Mouse (Mus musculus): Measurements from ENCODE around the gene Map6. TPM values are rescaled to one million over a fixed set of nuclear protein-coding genes. Genes with fewer than 3 reads are reported as not detected.

Gene Map6
- polyA plus RNA-seq, 1 experiment from 2014 or later: 1.1 TPM

DNA sequence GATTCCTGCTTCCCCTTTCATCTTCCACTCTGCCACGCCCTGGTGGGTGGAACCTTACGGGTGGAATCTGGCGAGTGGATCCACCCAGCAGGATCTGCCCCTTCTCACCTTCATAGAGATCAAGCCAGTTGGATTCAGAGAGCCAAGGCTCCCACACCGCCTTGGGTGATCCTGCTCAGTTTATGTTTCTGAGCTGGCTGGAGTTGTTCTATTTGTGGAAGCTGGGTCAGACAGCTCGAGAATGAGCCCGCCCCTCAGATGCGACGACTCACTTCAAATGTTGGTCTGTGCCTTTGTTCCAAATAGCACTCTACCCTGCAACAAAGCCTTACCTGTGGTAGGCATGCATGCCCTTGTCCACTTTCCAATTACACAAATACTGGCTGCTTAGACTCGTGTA is 4.4 kb downstream of the Map6 start:
- no peak for ATAC-seq (ENCODE audit: low FRiP score, low TSS enrichment)
- peaks cover 43% of the 10 kb centered on the region for H3K27me3 ChIP-seq (ENCODE audit: control insufficient read depth, insufficient read depth, low read length)
- 55% methylated on average over 9 of the region's 9 CpGs for WGBS
- H3K9ac ChIP-seq (ENCODE audit: low read depth, low read length): no peak overlapping the region
- H3K27ac ChIP-seq (ENCODE audit: low read depth, low read length): no peak overlapping the region
- no peaks in the 10 kb centered on the region for H3K9me3 ChIP-seq (ENCODE audit: control insufficient read depth, low read length)
- no peak overlapping the region for H3K4me3 ChIP-seq (ENCODE audit: low read length)
- H3K36me3 ChIP-seq (ENCODE audit: control insufficient read depth, insufficient read depth, low read length): no peaks in the 10 kb centered on the region
- peaks cover 12% of the 10 kb centered on the region for H3K4me1 ChIP-seq (ENCODE audit: control insufficient read depth, insufficient read depth, low read length)
- no peak overlapping the region for H3K4me2 ChIP-seq (replicated peaks; ENCODE audit: low read depth, low read length)

DNA sequence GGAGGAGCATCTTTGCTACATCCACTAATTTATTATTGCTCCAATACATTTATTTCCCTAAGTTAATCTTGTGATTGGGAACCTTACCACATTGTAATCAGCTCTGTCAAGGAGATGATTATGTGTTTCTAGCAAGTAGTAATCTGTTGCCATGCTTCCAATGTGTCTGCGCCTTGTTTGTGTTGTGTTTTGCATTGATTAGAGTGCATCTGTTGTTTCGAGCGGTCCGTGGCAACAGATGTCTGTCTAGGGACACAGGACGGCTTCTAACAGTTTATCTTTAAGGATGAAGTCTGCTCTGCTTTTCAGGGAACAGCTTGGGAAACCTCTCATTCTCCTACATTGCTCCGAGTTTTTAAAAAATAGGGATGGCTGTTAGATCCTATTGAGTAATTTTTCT is 7.9 kb downstream of the Map6 start:
- Histone ChIP-seq H3K27ac (ENCODE audit: low read depth, low read length) (no peak overlapping the region), H3K4me3 (ENCODE audit: low read length) (no peak overlapping the region), H3K9me3 (ENCODE audit: control insufficient read depth, low read length) (no peaks in the 10 kb centered on the region), H3K9ac (ENCODE audit: low read depth, low read length) (no peak overlapping the region), H3K4me2 (replicated peaks; ENCODE audit: low read depth, low read length) (no peak overlapping the region), H3K4me1 (ENCODE audit: control insufficient read depth, insufficient read depth, low read length) (no peaks in the 10 kb centered on the region), H3K36me3 (ENCODE audit: control insufficient read depth, insufficient read depth, low read length) (no peaks in the 10 kb centered on the region), H3K27me3 (ENCODE audit: control insufficient read depth, insufficient read depth, low read length) (peaks cover 8% of the 10 kb centered on the region)
- 79% methylated on average over 6 of the region's 6 CpGs for WGBS
- ATAC-seq (ENCODE audit: low FRiP score, low TSS enrichment): no peak

DNA sequence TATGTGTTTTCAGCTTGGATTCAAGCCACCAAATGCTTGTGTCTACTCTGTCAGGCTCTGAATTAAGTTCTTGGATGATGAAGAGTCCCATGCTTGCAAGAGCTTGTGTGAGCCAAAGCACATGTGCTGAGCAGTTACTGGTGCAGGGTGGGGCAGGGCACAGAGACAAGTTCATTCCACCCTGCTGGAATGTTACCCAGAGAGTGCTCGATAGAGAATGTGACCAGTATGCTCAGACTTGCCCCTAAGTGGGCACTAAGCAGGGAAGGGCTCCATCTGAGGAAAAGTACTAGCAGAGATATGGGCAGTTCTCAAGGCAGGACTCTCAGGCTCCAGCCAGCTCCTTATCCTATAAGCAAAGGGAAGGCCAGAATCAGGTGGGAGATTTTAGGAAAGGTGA is 9.4 kb downstream of the Map6 start:
- H3K9ac ChIP-seq (ENCODE audit: low read depth, low read length): no peak overlapping the region
- no peaks in the 10 kb centered on the region for H3K9me3 ChIP-seq (ENCODE audit: control insufficient read depth, low read length)
- 74% methylated on average over 1 of the region's 1 CpGs for WGBS
- no peak for ATAC-seq (ENCODE audit: low FRiP score, low TSS enrichment)
- H3K36me3 ChIP-seq (ENCODE audit: control insufficient read depth, insufficient read depth, low read length): no peaks in the 10 kb centered on the region
- H3K27me3 ChIP-seq (ENCODE audit: control insufficient read depth, insufficient read depth, low read length): no peaks in the 10 kb centered on the region
- H3K4me2 ChIP-seq (replicated peaks; ENCODE audit: low read depth, low read length): no peak overlapping the region
- no peak overlapping the region for H3K4me3 ChIP-seq (ENCODE audit: low read length)
- no peak overlapping the region for H3K27ac ChIP-seq (ENCODE audit: low read depth, low read length)
- H3K4me1 ChIP-seq (ENCODE audit: control insufficient read depth, insufficient read depth, low read length): no peaks in the 10 kb centered on the region

DNA sequence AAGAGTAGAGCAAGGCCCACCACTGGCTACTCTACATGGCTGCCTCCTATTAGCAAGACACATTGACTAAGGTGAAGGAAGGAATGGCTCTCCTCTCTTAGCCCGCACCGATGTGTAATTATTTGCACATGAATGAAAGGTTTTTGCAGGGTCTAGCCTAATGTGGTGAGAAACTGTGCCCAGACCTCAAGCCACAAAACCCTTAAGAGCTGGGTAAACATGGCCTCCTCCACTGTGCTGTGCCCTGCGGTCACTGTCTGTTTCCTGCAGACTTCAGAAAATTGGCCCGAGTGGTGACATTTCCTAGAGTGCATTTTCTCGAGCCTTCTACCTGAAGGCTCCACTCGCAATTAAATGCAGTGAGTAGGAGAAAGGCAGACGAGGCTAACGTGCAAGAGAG is 11.1 kb downstream of the Map6 start:
- 91% methylated on average over 8 of the region's 8 CpGs for WGBS
- H3K4me3 ChIP-seq (ENCODE audit: low read length): no peak overlapping the region
- no peaks in the 10 kb centered on the region for H3K36me3 ChIP-seq (ENCODE audit: control insufficient read depth, insufficient read depth, low read length)
- no peaks in the 10 kb centered on the region for H3K27me3 ChIP-seq (ENCODE audit: control insufficient read depth, insufficient read depth, low read length)
- no peaks in the 10 kb centered on the region for H3K9me3 ChIP-seq (ENCODE audit: control insufficient read depth, low read length)
- no peak overlapping the region for H3K4me2 ChIP-seq (replicated peaks; ENCODE audit: low read depth, low read length)
- H3K27ac ChIP-seq (ENCODE audit: low read depth, low read length): no peak overlapping the region
- H3K4me1 ChIP-seq (ENCODE audit: control insufficient read depth, insufficient read depth, low read length): no peaks in the 10 kb centered on the region
- no peak for ATAC-seq (ENCODE audit: low FRiP score, low TSS enrichment)
- no peak overlapping the region for H3K9ac ChIP-seq (ENCODE audit: low read depth, low read length)

DNA sequence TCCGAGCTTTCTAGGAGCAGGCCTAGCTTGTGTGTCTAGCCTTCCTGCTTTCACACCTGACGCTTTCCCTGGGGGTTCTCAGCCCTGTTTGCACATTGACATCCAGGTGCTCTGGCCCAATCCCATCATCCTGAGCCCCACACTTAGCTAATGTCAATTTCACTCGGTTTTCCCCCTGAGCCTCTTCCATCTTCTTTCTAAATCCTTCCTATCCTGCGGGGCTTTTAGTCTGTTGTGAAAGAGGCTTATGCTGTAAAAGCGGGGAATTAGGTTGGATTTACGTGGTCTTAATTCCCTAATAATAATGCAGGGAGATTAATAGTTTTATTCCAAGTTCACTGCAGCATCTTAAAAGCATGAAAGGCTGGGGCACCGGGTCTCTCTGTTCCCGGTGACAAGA is 12.3 kb downstream of the Map6 start:
- ATAC-seq (ENCODE audit: low FRiP score, low TSS enrichment): no peak
- Histone ChIP-seq H3K27ac (ENCODE audit: low read depth, low read length) (no peak overlapping the region), H3K9me3 (ENCODE audit: control insufficient read depth, low read length) (no peaks in the 10 kb centered on the region), H3K4me2 (replicated peaks; ENCODE audit: low read depth, low read length) (no peak overlapping the region), H3K4me3 (ENCODE audit: low read length) (no peak overlapping the region), H3K36me3 (ENCODE audit: control insufficient read depth, insufficient read depth, low read length) (no peaks in the 10 kb centered on the region), H3K4me1 (ENCODE audit: control insufficient read depth, insufficient read depth, low read length) (no peaks in the 10 kb centered on the region), H3K27me3 (ENCODE audit: control insufficient read depth, insufficient read depth, low read length) (no peaks in the 10 kb centered on the region), H3K9ac (ENCODE audit: low read depth, low read length) (no peak overlapping the region)
- 74% methylated on average over 8 of the region's 8 CpGs for WGBS

DNA sequence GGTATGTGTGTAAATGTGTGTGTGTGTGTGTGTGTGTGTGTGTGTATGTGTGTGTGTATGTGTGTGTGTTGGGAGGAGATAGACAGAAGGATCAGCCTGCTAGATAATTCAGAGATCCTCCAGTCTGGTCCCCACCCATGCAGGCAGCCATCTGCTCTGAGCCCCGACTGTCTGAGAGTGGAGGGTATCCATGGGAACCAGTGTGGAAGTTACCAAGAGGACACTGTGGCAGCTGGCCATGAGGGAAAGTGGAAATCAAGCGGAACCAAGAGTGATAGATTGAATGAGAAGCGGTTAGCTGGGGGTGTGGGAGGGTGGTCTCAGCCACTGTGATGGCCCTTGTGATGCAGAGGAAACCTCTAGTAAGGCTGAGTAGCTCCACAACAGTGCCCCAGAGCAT is 20.0 kb downstream of the Map6 start:
- Histone ChIP-seq H3K4me3 (ENCODE audit: low read length) (no peak overlapping the region), H3K4me2 (replicated peaks; ENCODE audit: low read depth, low read length) (no peak overlapping the region), H3K27me3 (ENCODE audit: control insufficient read depth, insufficient read depth, low read length) (no peaks in the 10 kb centered on the region), H3K36me3 (ENCODE audit: control insufficient read depth, insufficient read depth, low read length) (no peaks in the 10 kb centered on the region), H3K4me1 (ENCODE audit: control insufficient read depth, insufficient read depth, low read length) (no peaks in the 10 kb centered on the region), H3K9me3 (ENCODE audit: control insufficient read depth, low read length) (no peaks in the 10 kb centered on the region), H3K9ac (ENCODE audit: low read depth, low read length) (no peak overlapping the region), H3K27ac (ENCODE audit: low read depth, low read length) (no peak overlapping the region)
- ATAC-seq (ENCODE audit: low FRiP score, low TSS enrichment): no peak
- 33% methylated on average over 3 of the region's 3 CpGs for WGBS

DNA sequence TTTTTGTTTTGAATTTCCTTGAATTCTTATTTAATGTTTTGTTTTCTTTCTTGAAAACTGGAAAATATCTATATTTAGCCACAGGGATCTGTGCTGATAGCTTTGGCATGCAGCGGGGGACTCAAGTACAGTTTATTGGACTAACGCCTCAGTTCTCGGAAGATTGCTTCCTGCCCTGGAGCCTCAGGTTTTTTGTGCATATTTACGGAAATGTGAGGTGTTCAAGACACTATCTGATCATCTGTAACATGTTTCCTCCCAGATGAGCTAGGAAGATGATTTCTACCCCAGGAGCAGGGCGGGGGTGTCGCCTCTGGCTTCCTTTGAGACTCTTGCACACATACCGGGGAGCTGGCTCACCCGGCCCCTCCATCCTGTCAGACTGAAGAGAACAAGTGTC is 22.8 kb downstream of the Map6 start:
- WGBS: 56% methylated on average over 8 of the region's 8 CpGs

DNA sequence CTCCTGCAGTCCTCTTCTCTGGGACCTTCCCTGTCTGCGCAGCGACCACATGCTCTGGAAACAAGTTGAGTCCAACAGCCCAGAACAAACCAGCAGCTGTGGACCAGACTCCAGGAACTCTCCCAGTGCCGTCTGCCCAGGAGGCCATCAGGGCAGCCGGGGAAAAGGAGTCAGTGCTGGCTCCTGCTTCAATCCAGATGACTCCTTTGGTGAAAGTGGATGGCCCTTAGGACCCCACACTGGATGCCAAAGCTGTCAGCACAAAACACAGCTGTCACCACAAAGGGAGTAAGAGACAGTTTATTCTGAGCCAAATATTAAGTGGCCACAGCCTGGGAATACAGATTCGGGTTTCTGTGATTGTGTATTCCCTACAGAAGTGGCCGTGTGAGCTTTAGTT is 23.7 kb downstream of the Map6 start:
- no peaks in the 10 kb centered on the region for H3K4me1 ChIP-seq (ENCODE audit: control insufficient read depth, insufficient read depth, low read length)
- no peaks in the 10 kb centered on the region for H3K27me3 ChIP-seq (ENCODE audit: control insufficient read depth, insufficient read depth, low read length)
- no peak overlapping the region for H3K9ac ChIP-seq (ENCODE audit: low read depth, low read length)
- no peak overlapping the region for H3K4me2 ChIP-seq (replicated peaks; ENCODE audit: low read depth, low read length)
- no peak overlapping the region for H3K4me3 ChIP-seq (ENCODE audit: low read length)
- WGBS: 60% methylated on average over 6 of the region's 6 CpGs
- H3K27ac ChIP-seq (ENCODE audit: low read depth, low read length): no peak overlapping the region
- H3K36me3 ChIP-seq (ENCODE audit: control insufficient read depth, insufficient read depth, low read length): no peaks in the 10 kb centered on the region
- H3K9me3 ChIP-seq (ENCODE audit: control insufficient read depth, low read length): no peaks in the 10 kb centered on the region
- ATAC-seq (ENCODE audit: low FRiP score, low TSS enrichment): no peak

More for the DNA sequence above, 22.8 kb downstream of the Map6 start:
- H3K4me1 ChIP-seq (ENCODE audit: control insufficient read depth, insufficient read depth, low read length): no peaks in the 10 kb centered on the region
- no peaks in the 10 kb centered on the region for H3K27me3 ChIP-seq (ENCODE audit: control insufficient read depth, insufficient read depth, low read length)
- H3K4me2 ChIP-seq (replicated peaks; ENCODE audit: low read depth, low read length): no peak overlapping the region
- no peak overlapping the region for H3K4me3 ChIP-seq (ENCODE audit: low read length)
- H3K9me3 ChIP-seq (ENCODE audit: control insufficient read depth, low read length): no peaks in the 10 kb centered on the region
- no peak for ATAC-seq (ENCODE audit: low FRiP score, low TSS enrichment)
- no peak overlapping the region for H3K27ac ChIP-seq (ENCODE audit: low read depth, low read length)
- H3K36me3 ChIP-seq (ENCODE audit: control insufficient read depth, insufficient read depth, low read length): no peaks in the 10 kb centered on the region
- H3K9ac ChIP-seq (ENCODE audit: low read depth, low read length): no peak overlapping the region

DNA sequence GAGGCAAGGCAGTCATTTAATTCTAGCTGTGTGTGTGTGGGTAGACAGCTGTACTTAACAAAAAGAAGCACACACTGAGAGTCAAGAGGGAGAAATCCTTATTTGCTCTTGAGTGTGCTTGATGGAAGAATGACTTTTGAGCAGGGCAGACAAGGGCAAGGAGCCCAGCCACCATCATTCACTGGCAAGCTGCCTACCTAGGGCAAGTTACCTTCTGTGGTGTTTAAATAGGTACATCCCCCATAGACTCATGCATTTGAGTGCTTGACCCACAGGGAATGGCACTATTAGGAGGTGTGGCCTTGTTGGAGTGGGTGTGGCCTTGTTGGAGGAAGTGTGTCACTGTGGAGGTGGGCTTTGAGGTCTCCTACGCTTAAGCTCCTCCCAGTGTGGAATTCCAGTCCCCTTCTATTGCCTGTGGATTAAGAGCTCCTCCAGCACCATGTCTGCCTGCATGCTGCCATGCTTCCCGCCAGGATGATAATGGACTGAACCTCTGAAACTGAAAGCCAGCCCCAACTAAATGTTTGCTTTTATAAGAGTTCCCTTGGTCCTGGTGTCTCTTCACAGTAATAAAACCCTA is 27.0 kb downstream of the Map6 start:
- H3K27ac ChIP-seq (ENCODE audit: low read depth, low read length): no peak overlapping the region
- no peak overlapping the region for H3K4me3 ChIP-seq (ENCODE audit: low read length)
- no peaks in the 10 kb centered on the region for H3K36me3 ChIP-seq (ENCODE audit: control insufficient read depth, insufficient read depth, low read length)
- H3K4me1 ChIP-seq (ENCODE audit: control insufficient read depth, insufficient read depth, low read length): no peaks in the 10 kb centered on the region
- 92% methylated on average over 2 of the region's 2 CpGs for WGBS
- no peaks in the 10 kb centered on the region for H3K27me3 ChIP-seq (ENCODE audit: control insufficient read depth, insufficient read depth, low read length)
- no peak for ATAC-seq (ENCODE audit: low FRiP score, low TSS enrichment)
- H3K9me3 ChIP-seq (ENCODE audit: control insufficient read depth, low read length): no peaks in the 10 kb centered on the region
- no peak overlapping the region for H3K4me2 ChIP-seq (replicated peaks; ENCODE audit: low read depth, low read length)
- H3K9ac ChIP-seq (ENCODE audit: low read depth, low read length): no peak overlapping the region

Data from kidney, embryonic 14.5 days (tissue).